Mouse (Mus musculus): ENCODE measurements around the gene Il1rl1.

DNA sequence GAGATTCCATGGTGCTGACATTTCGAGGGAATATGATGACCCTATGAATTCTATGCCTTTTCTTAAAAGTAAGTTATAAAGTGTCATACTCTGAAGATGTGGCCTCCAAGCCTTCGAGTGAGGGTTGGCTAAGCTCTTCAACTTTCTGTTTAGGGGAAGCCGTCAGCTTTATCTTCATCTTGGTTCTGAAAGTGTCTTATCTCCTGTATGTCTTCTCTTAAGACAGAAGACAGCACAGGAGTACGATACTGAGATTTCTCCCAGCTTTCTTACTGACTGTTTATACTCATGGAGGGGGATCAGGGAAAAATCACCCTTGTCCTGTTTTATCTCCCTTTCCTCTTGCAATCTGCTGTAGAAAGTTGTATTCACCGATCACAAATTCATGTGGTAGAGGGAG is 45.0 kb downstream of the Il1rl1 start:
- TF ChIP-seq CTCF (IDR thresholded peaks at IDR 0.05; ENCODE audit: insufficient read depth, low read length) (no peak), POLR2A (IDR thresholded peaks at IDR 0.05; ENCODE audit: borderline replicate concordance, extremely low read depth, low read depth, low read length) (no peak)
